Mouse (Mus musculus): Measurements from ENCODE around the gene Eml4.

The Eml4 gene

DNA sequence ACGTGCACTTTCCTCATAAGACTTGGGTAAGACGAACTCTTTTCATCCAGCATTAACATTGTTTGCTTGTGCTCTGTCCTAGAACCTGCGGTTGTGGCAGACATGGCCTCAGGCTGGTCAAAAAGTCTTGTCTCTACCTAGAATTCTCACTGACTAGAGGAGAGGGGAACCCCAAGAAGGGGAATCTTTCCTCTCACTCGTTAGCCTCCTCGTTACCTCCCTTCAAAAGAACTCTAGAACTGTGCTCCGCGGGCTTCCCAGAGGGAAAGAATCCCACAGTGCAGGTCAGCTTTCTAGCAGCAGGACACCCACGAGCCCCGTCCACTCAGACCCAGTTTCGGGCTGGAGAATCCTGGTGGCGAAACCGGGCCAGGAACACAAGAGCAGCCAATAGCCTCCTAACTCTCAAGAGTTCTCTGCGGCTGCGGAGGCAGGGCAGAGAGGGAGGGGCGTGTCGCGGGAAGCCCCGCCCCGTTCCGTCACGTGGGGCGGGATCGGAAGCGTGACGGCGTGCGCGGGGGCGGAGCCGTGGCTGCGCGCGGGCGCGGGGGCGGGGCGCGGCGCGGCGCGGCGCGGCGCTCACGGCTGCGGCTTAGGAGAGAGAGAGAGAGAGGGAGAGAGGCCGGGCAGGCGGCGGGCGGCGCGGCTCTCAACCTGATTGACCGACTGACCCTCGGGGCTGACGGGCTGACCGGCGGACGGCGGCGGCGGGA lies at the start of gene Eml4:
Eml4 (plus strand) TSS at position 553 of the 713 bp plus-strand sequence.
- DNase-seq, result peak; percentile 93

DNA sequence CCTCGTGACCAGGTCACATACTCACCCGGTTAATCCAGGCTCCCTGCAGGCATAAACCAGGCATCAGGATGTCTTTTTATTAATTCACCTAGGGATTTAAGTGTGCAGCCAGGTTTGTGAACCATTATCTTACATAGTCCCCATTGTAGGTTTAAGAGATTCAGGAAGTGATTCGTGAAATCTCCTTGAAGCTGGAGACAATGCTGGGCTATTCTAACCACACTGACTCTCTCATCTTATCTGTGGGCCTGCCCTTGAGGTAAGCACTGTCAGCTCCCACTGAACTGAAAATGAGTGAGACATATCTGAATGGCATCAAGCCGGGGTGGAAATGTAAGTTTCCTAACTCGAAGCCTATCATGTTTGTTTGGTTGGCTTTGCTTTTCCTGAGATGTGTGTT lies 49.3 kb upstream of the Eml4 start:
- no peak for DNase-seq

DNA sequence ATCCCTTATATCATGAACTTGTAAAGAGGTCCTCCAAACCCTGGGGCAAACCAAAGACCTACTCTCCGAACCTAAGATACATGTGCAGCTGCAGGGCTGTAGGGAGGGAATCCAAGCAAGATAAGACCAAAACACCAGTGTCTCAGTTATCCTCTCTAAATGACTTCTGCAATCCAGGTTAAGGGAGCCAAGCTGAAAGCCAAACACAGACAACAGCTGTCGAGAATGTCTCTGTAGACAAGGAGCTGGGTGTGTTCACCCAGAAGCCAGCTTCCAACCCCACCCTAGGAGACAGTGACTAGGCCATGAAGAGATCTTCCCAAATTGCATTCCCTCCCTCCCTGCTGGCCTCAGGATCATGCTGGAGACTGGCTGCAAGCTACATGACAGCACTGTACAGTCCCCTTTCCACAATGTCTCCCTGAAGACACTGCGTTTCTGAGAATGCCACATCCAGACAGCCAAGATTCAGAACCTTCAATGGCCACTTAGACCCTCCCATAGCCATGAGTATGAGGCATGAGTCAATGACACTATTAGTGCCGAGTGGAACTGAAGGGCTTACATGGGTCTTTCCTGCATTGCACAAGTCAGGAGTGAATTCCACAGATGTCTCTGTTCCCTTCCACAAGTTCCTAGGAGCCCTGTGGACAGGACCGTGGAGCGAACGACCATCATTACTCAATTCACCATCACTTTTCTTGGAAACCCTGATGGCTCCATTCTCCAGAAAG lies 46.5 kb upstream of the Eml4 start:
- no peak for DNase-seq

DNA sequence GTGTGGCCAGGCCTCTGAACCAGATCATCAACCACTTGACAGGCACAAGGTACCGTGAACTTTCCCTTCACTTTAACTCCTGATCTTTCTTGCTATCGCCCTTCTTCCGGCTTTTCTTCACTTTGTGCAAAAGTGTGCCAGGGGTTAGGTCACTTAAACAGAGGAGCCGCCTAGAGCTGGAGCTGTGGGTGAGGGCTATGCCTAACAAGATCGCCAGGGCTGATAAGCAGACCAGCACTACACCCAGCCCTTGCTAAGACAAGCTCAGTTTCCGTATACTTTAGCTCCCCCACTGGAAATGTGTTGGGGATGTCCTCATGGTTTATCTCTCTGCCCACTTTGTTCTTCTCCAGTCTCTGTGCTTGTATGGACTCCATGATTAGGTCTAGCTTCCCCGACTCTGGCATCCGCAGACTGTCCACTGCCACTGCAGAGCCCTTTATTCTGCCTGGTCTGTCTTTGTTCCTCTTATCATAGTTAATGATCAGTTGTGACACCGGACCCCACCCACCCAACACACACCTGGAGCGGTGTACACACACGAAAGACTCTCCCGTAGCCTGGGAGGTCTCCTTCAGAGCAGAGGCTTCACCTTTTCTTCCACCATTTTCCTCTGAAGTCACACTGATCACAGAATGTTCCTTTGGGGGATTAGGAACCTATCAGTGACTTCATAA lies 43.6 kb upstream of the Eml4 start:
- DNase-seq, result no peak

DNA sequence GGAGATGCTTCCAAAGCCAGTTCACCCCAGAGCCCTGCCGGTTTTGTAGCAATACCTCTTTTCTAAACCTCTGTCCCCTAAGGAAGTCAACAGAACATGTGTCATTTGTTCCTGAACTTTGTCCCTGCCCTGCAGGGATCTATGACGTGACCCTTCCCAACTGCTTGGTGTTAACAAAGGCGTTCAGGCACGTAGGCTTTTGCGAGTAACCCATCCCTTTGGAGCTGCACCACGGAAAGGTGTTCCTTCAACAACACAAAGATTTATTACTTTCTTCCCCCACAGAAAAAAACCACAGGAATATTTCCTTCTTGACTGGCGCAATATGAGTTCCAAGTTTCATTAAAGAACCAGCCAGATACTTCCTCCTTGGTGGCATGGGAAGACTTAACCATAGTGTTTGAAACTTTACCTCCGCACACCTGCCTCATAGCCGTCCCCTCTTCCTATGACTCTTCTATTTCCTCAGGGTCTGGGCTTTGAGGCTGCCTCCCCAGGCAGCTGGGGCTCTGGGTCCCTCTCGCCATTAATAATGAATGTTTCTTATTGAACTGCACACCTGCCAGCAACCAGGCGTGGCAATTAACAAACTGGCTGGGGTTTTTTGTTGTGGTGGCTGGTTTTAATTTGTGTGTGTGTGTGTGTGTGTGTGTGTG lies 43.0 kb upstream of the Eml4 start:
- DNase-seq, result no peak

DNA sequence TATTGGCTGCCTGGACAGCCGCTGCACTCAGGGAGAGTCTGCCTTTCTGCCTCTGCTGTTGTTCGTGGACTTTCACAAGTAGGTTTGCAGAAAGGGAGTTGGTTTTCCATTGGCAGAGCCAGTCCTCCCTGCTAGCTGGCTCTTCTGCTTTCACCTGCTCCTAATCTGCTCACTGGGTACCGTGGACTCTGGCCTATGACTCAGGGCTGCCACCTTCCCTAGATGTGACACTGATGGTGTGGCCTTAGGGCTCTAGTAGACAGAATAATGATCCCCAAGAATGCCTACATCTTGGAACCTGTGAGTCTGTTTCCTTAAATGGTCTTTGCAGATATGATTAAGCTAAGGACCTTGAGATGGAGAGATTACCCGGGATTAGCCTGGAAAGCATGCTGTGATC lies 42.3 kb upstream of the Eml4 start:
- no peak for DNase-seq

DNA sequence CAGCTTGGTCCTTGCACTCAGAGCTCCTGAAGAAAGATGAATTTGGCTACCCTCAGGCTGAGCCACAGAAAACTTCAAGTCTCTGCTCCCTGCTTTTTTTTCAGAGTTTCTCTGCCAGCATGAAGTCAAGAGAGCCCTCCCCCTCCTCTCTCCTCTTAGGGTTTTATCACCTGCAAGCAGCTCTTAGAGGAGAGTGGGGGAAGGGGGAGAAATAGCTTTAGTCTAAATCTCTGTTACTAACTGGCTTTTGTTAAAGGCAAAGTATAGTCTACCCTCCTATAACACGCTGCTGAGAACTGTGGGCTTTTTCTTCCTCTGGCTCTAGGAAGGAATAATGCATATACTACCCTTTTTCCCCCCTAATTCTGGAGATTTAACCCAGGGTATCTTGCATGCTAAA lies 41.5 kb upstream of the Eml4 start:
- no peak for DNase-seq

DNA sequence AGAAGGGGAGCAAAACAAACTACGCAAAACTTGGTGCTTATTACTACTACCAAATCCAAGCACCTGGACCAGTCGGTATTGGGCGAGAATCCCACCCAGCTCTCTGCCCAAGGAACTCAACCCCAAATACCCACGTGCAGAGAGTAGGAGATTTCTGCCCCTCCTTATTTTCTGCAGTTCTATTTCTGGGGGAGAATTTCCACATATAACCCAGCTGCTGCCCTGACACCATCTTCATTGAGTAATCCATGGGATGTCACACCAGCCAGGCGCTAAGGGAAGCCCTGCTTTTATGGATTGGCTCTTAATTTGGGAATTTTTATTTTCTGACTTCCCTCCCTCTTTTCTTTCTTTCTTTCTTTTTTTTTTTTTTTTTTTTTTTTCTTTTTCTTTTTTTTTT lies 38.9 kb upstream of the Eml4 start:
- DNase-seq, result no peak

DNA sequence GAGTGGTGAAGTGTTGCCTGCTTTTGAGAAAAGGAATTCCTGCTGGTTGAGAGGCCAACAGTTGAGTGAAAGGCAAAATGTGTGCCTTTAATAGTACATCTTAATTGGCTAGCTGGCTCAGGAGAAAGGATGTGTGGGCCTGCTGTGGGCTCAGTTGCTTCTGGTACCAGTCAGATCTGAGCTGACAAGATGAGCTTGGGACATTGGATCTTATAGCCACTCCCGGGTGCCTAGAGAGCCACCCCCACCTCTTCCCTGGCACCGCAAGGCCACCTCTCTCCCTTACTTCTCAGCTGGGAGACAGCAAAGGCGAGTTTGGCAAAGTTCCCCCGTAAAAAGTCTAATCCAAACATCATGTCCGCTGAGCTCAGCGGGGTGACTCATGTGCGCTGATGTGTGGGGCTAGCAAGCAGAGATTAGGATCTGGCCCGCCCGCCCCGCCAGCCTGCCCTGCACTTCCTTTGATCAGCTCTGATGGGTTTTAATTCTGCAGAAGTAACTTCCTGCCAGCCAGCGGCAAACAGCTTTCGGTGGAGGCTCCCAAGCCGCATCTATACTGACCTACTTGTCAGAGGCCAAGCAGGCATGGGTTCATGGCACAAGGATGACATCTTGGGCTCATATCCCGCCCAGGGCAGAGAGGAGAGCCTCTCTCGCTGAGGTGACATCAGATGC lies 38.4 kb upstream of the Eml4 start:
- no peak for DNase-seq

DNA sequence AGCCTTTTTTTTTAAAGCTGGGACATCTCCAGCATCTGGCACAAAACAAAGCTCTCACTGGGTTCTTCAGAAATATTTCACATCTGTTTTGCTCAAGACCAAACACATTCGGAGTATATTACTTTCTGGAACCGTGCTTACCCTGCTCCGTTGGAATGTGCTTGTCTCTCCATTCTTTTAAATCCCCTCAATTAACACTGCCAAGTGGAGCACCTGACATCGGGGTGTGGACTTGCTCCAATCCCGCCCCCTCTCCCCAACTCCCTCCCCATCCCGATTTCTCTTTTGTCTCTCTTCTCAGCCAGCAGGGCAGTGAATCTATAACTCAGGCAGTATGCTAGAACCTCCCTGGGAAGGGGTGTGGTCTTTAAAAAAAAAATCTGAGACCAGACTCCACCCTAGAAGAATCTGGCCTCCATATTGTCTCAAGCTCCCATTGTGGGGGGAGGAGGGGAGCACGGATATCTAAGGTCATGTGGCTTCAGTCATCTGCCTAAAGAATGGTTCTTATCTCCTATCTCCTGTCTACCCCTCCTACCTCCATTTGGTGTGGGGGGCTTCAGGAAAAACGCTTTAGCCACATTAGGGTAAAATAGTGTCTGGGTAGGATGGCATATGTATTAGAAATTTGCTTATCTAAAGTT lies 37.6 kb upstream of the Eml4 start:
- no peak for DNase-seq

DNA sequence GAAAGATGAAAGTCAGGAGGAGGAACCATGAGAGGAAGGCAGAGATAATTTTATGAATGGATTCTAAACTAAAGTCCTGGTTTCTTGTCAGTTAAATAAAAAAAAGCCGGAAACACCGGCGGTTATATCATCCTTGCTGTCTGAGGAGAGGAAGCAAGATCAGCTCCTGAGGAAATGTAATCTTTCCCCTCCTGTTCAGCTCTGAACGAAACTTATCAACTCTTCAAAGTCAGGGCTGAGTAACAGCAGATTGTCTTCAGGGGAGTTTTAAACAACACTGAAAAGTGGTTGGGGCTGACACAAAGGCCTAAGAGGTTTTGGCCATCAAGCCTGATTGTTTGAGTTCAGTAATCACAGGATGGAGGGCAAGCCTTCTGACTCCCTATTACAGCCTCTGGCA lies 35.3 kb upstream of the Eml4 start:
- no peak for DNase-seq

DNA sequence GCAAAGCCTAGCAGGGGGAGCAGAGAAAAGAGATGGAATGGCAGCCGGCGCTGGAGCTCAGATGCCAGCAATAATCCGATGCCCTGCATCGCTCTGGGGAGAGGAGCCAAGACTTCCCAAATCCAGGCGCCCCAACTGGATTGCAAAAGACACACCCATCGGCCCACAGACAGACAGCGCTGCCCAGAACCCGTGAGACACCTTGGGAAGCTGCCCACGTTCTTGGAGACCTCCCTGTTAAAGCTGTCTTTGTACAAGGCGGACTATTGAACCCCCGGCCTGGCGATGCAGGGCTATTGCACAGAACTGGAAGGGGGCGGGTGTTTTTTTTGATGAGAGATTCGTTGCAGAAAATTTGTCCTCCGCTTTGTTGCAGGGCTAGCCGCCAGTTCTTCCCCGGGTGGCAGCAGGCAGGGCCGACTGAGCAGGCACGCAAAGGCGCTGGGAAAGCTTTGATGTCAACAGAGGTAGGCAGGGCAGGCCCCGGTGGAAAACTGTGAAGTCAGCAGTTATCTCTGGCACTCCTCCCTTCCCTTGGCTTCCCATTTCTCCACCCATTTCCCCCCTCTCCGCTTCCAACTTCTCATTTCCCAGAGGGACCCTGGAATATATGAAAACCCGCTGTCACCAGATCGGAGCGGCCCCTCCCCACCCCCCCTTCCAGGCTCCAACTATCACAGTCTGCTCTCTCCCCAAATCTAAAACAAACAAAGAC lies 28.0 kb upstream of the Eml4 start:
- peak; percentile 16 for DNase-seq

DNA sequence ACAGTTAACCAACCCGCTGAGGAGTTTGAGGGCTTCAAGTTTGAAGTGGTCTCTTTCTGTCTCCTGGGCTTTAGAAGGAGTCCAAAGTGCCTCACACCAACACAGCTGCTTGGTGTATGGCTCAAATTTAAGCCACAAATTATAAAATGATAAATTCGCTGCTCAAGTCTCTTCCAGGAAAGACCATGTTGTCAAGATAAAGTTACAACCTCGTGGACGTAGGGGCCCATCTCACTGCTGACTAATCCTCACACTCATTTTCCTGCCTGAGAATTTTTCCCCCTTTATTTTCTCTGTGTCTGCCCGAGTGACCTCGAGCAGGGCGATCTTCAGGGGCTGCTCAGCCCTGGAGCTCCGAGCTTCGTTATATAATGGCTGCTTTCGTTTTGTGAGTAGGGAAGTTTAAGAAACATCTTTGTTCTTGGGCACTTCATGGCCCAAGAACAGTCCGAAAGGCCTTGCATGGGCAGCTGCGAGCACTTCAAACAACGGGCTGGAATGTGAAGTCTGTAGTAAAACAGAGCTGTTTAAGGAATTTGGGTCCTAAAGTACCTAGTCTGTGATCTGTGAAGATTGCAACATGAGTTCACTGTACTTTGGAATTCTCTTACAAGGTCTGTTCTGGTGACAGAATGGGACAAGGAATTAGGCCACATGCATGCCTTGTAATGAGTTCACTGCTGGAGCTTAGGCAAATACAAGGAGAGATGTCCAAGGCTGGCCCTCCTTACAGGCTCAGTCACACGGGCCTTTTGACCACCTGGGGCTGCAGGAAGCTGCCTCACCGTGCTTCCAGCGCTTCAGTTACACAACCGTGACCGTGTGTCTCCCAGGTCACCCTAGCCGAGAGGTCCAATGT lies 27.1 kb upstream of the Eml4 start:
- no peak for DNase-seq

DNA sequence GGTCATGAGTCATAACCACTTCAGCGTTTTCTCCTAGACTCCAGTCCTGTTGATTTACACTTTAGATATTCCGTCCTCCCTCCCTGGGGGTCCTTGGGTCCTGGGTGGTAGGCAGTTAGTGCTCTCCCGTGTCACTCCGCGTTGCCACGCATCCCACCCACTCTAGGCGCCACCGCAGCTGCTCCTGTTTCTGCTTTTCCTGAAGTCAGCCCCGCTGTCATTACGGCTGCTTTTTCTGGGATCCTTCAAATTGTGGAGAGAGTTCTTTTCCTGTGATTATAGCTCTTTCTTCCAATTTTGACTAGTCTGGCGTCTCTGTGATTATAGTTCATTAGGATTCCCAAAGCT lies 26.5 kb upstream of the Eml4 start:
- DNase-seq, result no peak

DNA sequence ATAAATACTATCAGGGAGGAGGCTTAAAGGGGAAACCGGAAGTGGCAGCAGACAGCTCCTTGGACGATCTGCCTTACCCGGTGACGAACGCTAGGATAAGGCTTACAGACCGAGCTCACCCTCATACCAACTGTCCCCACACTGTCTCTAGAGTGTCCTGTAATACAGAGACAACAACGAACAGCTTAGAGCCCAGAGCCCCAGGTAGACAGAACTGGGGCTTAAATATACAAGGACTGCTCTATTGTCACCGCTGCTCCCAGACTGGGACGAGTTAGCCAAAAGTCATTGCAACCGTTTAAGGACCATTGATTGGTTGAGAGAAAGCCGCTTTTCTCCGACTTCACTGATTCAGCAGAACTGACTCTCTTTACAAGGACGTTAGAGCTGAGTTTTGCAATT lies 15.5 kb upstream of the Eml4 start:
- no peak for DNase-seq

DNA sequence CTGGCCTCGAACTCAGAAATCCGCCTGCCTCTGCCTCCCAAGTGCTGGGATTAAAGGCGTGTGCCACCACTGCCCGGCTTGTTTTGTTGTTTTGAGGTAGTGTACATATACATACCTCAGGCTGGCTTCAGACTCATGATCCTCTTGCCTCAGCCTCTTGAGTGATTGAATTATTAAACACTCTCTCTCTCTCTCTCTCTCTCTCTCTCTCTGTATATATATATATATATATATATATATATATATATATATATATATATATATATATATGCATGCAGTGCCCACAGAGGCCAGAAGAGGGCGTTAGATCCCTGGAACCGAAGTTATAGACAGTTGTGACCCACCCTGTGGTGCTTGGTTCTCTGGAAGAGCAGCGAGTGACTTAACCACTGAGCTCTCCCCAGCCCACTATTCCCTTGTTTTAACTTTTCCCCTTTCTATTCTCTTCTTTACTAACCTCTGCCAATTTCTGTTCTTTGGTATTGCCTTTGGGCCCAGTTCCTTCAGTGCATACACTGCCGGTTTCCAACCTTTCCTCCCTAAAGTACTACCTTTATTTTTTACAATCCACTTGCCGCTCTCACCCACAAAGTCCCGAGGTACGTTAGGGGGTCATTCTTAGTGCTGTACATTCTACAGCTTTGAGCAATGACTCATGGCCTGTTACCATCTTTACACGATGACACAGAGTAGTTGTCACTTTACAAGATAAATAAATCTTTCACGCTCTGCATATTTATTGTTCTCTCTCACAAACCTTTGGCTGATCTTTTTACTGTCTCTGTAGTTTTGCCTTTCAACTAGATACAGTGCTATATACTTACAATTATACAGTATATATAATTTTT lies 13.5 kb upstream of the Eml4 start:
- DNase-seq, result no peak

DNA sequence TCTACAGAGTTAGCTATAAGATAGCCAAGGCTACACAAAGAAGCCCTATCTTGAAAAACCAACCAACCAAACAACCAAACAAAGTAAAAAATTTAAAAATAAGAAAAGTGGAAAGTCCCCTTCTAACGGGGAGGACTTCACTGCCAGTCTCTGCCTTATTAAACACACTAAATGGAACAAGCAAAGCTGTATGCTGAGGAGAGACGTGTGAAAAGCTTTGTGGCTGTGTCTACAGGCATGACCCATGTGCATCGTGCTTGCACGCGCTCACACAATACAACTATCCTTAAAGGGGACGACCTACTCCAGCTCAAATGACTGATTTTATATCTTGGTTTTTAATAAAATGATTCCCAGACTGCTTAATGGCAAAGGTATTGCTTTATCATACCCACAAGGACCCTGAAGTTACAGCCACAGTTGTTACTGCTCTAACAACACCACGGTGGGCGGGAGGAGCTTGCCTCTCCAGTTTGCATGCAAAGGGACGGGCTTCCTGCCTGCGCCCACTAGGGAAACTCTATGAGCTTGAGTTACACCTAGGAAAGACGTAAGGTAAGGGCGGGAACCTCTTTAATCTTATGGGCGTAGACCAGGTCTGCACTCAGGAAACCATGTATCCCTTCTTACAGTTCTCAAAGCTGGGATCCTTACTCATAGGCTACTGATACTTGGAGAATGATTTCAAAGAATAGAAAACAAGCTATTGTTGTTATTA lies 11.2 kb upstream of the Eml4 start:
- no peak for DNase-seq

DNA sequence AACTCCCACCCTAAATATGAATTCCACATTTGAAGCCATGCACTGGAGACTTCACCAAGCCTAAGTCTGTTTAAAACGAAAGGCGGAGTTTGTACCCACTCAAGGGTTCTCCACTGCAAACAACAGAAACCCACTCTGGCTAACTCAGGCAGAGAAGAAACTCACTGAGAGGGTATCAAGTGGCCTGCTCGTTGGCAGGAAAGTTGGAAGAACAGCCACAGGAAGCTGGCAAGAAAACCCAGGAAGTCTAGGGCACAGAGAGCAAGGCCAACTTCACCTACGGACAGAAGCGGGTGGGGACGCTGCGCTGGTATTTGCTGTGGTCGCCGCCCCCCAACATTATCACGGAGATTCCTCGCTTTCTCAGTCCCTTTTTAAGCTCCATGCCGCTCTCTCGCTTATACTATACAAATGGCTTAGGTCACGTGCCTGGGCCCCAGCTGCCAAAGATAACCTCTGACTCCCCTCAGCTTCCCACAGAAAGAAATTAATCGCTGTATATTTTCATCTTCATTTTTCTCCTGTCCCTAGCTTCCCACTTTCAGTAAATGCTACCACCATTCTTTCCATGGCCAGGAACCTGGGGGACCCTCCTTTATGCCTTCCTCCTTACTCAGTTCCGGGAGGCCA lies 9.7 kb upstream of the Eml4 start:
- no peak for DNase-seq

DNA sequence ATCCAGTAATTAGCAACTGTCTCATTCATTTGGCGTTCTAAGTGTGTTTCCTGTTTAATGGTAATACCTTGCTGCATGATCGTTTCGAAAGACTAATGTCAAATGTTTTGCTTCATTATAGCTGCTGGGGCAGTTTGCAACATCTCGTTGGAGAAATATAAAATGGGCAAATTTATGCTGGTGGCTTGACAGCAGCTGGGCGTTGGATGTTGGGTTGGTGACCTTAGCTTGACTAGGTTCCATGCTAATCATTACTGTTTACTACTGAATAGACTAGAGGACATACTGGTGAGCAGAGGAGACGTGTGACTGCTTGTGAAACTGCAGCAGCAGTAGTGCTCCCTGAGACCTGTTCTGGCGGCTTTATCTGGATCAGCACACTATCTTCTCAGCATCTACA lies 6.5 kb upstream of the Eml4 start:
- DNase-seq, result no peak

Data from cerebellum, adult 11-12 months (tissue).